Mouse (Mus musculus): ENCODE measurements around the gene Rnaseh2a.
A peak's percentile ranks its signal among the peaks of the same experiment; 100 is the strongest.

The Rnaseh2a gene

GRCm38 (mm10) chr8:84965731-84966291 is 3.8 kb downstream of the Rnaseh2a start:
- peak; percentile 96 for DNase-seq

- DNase-seq, result no peak
Observed at GRCm38 (mm10) chr8:84963952-84964351, 5.6 kb downstream of the Rnaseh2a start.

- no peak for DNase-seq
Observed at GRCm38 (mm10) chr8:84959811-84960210, 9.8 kb downstream of the Rnaseh2a start.

GRCm38 (mm10) chr8:84956768-84957167 is 12.8 kb downstream of the Rnaseh2a start:
- peak; percentile 73 for DNase-seq

- DNase-seq, result no peak
Observed at GRCm38 (mm10) chr8:84952612-84953255, 16.8 kb downstream of the Rnaseh2a start.

GRCm38 (mm10) chr8:84949753-84950152 is 19.8 kb downstream of the Rnaseh2a start:
- DNase-seq, result no peak

- DNase-seq, result no peak
Observed at GRCm38 (mm10) chr8:84947241-84947545, 22.4 kb downstream of the Rnaseh2a start.

GRCm38 (mm10) chr8:84946528-84947240 is 22.9 kb downstream of the Rnaseh2a start, which contains the start of gene Rtbdn:
Rtbdn (plus strand) TSS chr8:84946991.
- DNase-seq, result peak; percentile 73

GRCm38 (mm10) chr8:84945633-84946527 is 23.7 kb downstream of the Rnaseh2a start:
- DNase-seq, result peak; percentile 84

GRCm38 (mm10) chr8:84945235-84945632 is 24.3 kb downstream of the Rnaseh2a start:
- peak; percentile 78 for DNase-seq

- DNase-seq, result peak; percentile 83
Observed at GRCm38 (mm10) chr8:84944478-84945160, 24.9 kb downstream of the Rnaseh2a start.

GRCm38 (mm10) chr8:84943699-84944098 is 25.9 kb downstream of the Rnaseh2a start:
- DNase-seq, result no peak

- DNase-seq, result peak; percentile 61
Observed at GRCm38 (mm10) chr8:84937620-84938485, 31.7 kb downstream of the Rnaseh2a start.

GRCm38 (mm10) chr8:84936962-84937546 is 32.5 kb downstream of the Rnaseh2a start, which contains the start of gene Mast1:
Mast1 (minus strand) TSS chr8:84937359.
- DNase-seq, result peak; percentile 84

- peak; percentile 48 for DNase-seq
Observed at GRCm38 (mm10) chr8:84936041-84936961, 33.3 kb downstream of the Rnaseh2a start.

GRCm38 (mm10) chr8:84935489-84935888 is 34.1 kb downstream of the Rnaseh2a start:
- peak; percentile 75 for DNase-seq

- peak; percentile 90 for DNase-seq
Observed at GRCm38 (mm10) chr8:84934860-84935259, 34.7 kb downstream of the Rnaseh2a start.

- DNase-seq, result peak; percentile 65
Observed at GRCm38 (mm10) chr8:84933767-84934559, 35.6 kb downstream of the Rnaseh2a start.

GRCm38 (mm10) chr8:84930582-84930981 is 39.0 kb downstream of the Rnaseh2a start:
- peak; percentile 23 for DNase-seq

Data from cerebellum, adult 11-12 months (tissue).